Mouse (Mus musculus) stomach, postnatal 0 days (tissue): ENCODE data around the gene Cfap77. TPM values are rescaled to one million over a fixed set of nuclear protein-coding genes. Genes with fewer than 3 reads are reported as not detected.
A peak's percentile ranks its signal among the peaks of the same experiment; 100 is the strongest.

Experiments
- ATAC-seq: fragments of 200-750 bp; cut with Nextera tagmentation; 2 replicates; pipeline ENCODE4 v1.8.0; 2017; ENCODE audit not compliant: low FRiP score, low TSS enrichment
- DNase-seq: peaks from one replicate; pipeline ENCODE4 v3.0.0-alpha.2; 2016; ENCODE audit warnings: low spot score
- H3K27ac ChIP-seq: fragments of 300-500 bp; sonication (generic); replicated peaks from 2 replicates; pipeline ENCODE4 v1.5.1; 2014; ENCODE audit warnings: mild to moderate bottlenecking, control low read depth
- H3K27me3 ChIP-seq: fragments of 300-500 bp; sonication (generic); 2 replicates; pipeline ENCODE4 v1.6.1; 2014; ENCODE audit warnings: low read length; ENCODE audit not compliant: control insufficient read depth, insufficient read depth
- H3K36me3 ChIP-seq: fragments of 300-500 bp; sonication (generic); 2 replicates; pipeline ENCODE4 v1.6.1; 2014; ENCODE audit warnings: low read length, mixed read lengths; ENCODE audit not compliant: control insufficient read depth, insufficient read depth
- H3K4me1 ChIP-seq: fragments of 300-500 bp; sonication (generic); replicated peaks from 2 replicates; pipeline ENCODE4 v1.6.1; 2014; ENCODE audit warnings: antibody characterized with exemption; ENCODE audit not compliant: control insufficient read depth, insufficient read depth
- H3K4me2 ChIP-seq: fragments of 300-500 bp; sonication (generic); replicated peaks from 2 replicates; pipeline ENCODE4 v1.6.1; 2014; ENCODE audit warnings: low read depth, mild to moderate bottlenecking, control low read depth, moderate library complexity
- H3K4me3 ChIP-seq: fragments of 300-500 bp; sonication (generic); 2 replicates; pipeline ENCODE4 v1.5.1; 2014; ENCODE audit warnings: low read depth, low read length, control low read depth
- H3K9ac ChIP-seq: fragments of 300-500 bp; sonication (generic); 2 replicates; pipeline ENCODE4 v1.6.1; 2014; ENCODE audit warnings: mild to moderate bottlenecking, low read length, control low read depth, mixed read lengths
- H3K9me3 ChIP-seq: fragments of 300-500 bp; sonication (generic); 2 replicates; pipeline ENCODE4 v1.6.1; 2016; ENCODE audit warnings: low read length; ENCODE audit not compliant: control insufficient read depth
- CTCF ChIP-seq: IDR thresholded peaks from 2 replicates; pipeline ENCODE4 v1.5.1; 2016; ENCODE audit warnings: antibody characterized with exemption, low read depth, mild to moderate bottlenecking, moderate library complexity
- EP300 ChIP-seq: optimal IDR thresholded peaks from 2 replicates; pipeline ENCODE3; 2016; ENCODE audit warnings: antibody characterized with exemption
- WGBS: fragments of 180-500 bp; shearing (Covaris S2); extraction: QIAGEN DNeasy Blood & Tissue Kit; methylation state at CpG from one replicate; pipeline ENCODE4 v1.1.7; 2014; 5-methylcytosine and 5-hydroxymethylcytosine counted together
- polyA plus RNA-seq: library from polyadenylated mRNA; unstranded; fragments of >200 nt; fragmentation: Nextera tagmentation; extraction: Ambion mirVana; gene quantifications from 2 replicates; pipeline ENCODE4 v1.2.1, GENCODE M21; 2015

The Cfap77 gene
- polyA plus RNA-seq, 1 experiment from 2014 or later, result 0.11 TPM

DNA sequence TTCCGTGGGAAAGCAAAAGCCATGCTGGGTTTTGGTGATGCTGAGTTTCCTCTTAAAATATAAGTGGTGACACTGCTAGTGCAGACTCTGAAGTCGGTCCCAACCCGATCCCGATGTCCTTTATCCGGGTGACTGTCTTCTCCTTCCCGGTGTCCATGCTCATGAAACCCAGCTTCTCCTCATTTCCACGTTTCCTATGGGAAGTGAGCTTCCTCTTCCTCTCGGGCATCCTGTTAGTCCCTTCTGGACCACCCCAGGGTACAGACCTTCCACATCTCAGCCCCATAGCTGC is 13.4 kb downstream of the Cfap77 start:
- no peaks in the 10 kb centered on the region for H3K36me3 ChIP-seq
- H3K4me2 ChIP-seq, result no peak overlapping the region
- no peaks in the 10 kb centered on the region for H3K4me1 ChIP-seq
- H3K27ac ChIP-seq, result no peak overlapping the region
- no peak for TF ChIP-seq EP300
- TF ChIP-seq CTCF, result no peak
- no peak overlapping the region for H3K4me3 ChIP-seq
- 48% methylated on average over 8 of the region's 8 CpGs for WGBS
- DNase-seq, result no peak
- H3K9me3 ChIP-seq, result no peaks in the 10 kb centered on the region
- H3K9ac ChIP-seq, result no peak overlapping the region
- H3K27me3 ChIP-seq, result no peaks in the 10 kb centered on the region; the same call in 1 of the 2 replicates
- no peak for ATAC-seq

DNA sequence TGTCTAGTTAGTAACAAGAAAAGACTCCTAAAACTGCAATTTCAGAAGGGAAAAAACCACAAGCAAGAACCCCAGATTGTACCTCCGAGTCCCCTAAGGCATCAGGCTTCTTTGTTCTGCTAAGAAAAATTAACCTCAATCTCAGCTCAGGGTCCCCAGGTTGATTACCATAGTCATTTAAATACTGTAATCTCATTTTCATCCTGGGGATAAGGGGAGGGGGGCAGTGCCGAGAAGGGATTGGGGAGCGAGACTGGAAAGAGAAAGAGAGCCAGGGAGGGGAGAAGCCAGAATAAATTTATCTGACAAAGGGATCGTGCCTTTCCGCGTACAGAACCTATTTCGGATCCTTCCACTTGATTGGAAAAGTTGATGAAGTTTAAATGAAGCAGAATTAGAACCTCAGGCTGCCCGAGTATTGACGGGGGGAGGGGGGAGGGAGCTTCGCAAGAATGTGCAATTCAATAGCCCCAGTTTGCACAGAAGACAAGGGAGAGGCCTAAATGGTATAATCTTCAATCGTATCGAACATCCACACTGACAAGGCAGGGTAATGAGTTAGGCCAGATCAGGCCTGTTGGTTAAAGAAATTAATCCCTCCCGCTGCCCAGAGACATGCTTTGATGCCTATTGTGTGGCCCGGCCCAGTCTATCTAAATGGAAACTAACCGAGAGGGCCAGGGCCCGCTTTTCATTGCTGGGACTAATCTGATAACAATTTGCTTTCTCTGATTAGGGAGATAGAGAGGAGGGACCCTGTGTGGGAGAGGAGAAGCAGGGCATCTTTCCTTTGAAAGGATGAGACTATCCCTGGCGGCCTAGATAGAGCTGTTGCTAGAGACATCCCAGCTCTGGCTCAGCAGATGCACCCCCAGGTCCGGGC is 14.0 kb downstream of the Cfap77 start:
- Histone ChIP-seq H3K4me2 (no peak overlapping the region), H3K9me3 (no peaks in the 10 kb centered on the region), H3K27me3 (no peaks in the 10 kb centered on the region; the same call in 1 of the 2 replicates), H3K36me3 (no peaks in the 10 kb centered on the region), H3K4me1 (no peaks in the 10 kb centered on the region), H3K4me3 (no peak overlapping the region), H3K27ac (no peak overlapping the region), H3K9ac (no peak overlapping the region)
- WGBS, result 42% methylated on average over 18 of the region's 18 CpGs
- no peak for ATAC-seq
- TF ChIP-seq CTCF, result no peak
- DNase-seq, result no peak

DNA sequence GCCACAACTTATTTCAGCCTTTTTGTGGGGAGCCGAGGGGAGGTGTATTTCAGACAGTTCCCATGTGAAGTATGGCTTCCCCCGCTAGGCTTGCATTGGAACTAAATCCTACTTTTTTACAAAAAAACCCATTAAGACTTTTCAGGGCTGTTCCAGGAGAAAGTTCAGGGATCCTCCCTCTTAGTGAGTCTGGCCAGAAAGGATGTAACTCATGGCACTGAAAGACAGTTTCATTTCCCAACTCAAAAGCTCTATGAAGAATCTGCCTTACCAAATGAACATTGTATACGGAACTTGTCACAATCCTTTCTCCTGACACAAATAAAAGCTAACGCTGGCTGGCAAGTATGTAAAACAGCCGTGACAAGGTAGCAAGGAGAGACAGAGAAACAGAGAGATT is 15.1 kb downstream of the Cfap77 start:
- no peaks in the 10 kb centered on the region for H3K36me3 ChIP-seq
- no peak overlapping the region for H3K4me3 ChIP-seq
- no peaks in the 10 kb centered on the region for H3K9me3 ChIP-seq
- no peaks in the 10 kb centered on the region for H3K4me1 ChIP-seq
- no peak overlapping the region for H3K4me2 ChIP-seq
- H3K27me3 ChIP-seq, result no peaks in the 10 kb centered on the region; the same call in 1 of the 2 replicates
- no peak overlapping the region for H3K9ac ChIP-seq
- TF ChIP-seq CTCF (no peak), EP300 (no peak)
- no peak for DNase-seq
- ATAC-seq, result no peak
- WGBS, result 31% methylated on average over 5 of the region's 5 CpGs
- H3K27ac ChIP-seq, result no peak overlapping the region

DNA sequence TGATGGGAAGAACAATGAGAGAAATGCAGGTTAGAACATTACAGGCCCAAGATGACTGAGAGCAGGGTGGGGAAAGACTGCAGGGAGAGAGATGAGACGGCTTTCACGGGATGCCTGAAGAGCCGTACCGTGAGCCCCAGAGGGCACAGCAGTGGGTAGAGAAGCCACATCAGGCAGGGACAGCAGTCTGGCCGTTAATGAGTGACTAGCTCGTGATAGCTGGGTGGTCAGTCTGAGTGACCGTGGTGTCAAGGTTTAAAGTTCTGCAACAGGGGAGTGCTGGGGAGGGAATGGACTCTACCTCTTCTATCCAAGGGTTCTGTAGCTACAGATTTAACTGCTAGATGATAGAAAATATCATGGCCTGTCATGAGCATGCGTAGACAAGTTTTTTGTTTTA is 19.2 kb downstream of the Cfap77 start:
- no peak overlapping the region for H3K9ac ChIP-seq
- no peak overlapping the region for H3K27ac ChIP-seq
- H3K9me3 ChIP-seq, result no peaks in the 10 kb centered on the region
- no peak for TF ChIP-seq CTCF
- no peak for TF ChIP-seq EP300
- DNase-seq, result no peak
- H3K27me3 ChIP-seq, result no peaks in the 10 kb centered on the region
- ATAC-seq, result no peak
- H3K4me2 ChIP-seq, result no peak overlapping the region
- 60% methylated on average over 8 of the region's 8 CpGs for WGBS
- no peaks in the 10 kb centered on the region for H3K36me3 ChIP-seq
- no peak overlapping the region for H3K4me3 ChIP-seq
- no peaks in the 10 kb centered on the region for H3K4me1 ChIP-seq

DNA sequence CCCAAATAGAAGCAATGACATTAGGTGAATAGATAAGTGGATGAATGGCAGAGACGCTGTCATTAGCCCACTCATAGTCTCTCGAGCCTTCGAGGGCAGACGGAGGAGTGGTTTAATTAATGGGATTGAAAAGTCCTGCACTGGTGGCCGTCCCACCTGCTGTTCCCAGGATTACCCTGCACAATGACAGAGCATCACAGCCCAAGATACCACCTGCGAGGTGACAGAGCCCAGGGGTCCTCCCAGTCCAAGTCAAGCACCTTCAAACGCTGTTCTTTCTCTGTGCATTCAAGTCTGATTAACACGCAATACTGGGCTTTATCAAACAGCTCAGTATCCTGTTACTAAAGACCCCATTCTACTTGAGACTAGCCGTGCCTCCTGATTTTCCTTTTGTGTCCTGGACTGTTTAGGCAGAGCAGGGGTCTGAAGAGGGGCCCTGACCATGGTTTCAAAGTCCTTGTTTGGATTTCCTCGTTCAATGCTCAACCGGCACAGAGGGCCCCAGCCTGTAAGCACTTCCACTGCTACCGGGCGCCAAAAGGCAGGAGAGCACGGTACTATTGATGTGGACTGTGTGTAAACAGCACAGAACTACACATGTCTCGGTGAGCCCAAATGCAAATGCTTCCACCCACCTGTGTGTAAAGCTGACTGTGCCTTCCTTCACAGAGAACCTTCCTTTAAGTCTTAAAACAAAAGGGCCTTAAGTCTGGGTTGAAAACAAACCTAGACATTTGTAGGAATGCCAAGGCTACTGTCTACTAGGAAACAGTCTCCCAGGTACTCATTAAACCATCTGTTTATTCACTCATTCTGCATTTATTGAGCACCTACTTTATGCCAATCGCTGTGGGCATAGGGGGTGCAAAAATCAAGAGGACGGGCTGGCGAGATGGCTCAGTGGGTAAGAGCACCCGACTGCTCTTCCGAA is 20.1 kb downstream of the Cfap77 start:
- H3K4me2 ChIP-seq, result no peak overlapping the region
- no peaks in the 10 kb centered on the region for H3K9me3 ChIP-seq
- WGBS, result 54% methylated on average over 20 of the region's 20 CpGs
- no peaks in the 10 kb centered on the region for H3K36me3 ChIP-seq
- H3K27me3 ChIP-seq, result no peaks in the 10 kb centered on the region
- no peak overlapping the region for H3K4me3 ChIP-seq
- no peak overlapping the region for H3K27ac ChIP-seq
- no peak for ATAC-seq
- no peak overlapping the region for H3K9ac ChIP-seq
- peak; percentile 23 for DNase-seq
- H3K4me1 ChIP-seq, result no peaks in the 10 kb centered on the region
- TF ChIP-seq EP300, result no peak
- no peak for TF ChIP-seq CTCF

DNA sequence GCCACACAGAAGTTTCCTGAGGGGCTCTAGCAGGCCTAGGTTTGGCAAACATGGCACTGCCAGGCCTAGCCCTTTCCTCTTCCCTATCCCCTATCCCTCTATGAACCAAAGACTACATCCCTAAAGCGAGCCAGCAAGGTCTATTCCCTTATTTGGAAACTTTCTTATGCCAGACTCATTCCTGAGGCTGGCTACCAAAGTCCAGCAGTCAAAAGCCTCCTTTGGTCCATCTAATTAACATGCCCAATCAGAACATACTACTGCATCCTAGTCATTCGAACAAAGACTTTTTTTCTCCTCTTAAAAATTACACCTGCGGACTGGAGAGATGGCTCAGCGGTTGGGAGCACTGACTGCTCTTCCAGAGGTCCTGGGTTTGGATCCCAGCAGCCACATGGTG is 22.9 kb downstream of the Cfap77 start:
- TF ChIP-seq CTCF (no peak), EP300 (no peak)
- no peak overlapping the region for H3K27ac ChIP-seq
- DNase-seq, result no peak
- no peak for ATAC-seq
- no peaks in the 10 kb centered on the region for H3K4me1 ChIP-seq
- no peaks in the 10 kb centered on the region for H3K9me3 ChIP-seq
- 93% methylated on average over 4 of the region's 4 CpGs for WGBS
- no peaks in the 10 kb centered on the region for H3K27me3 ChIP-seq
- H3K9ac ChIP-seq, result no peak overlapping the region
- no peak overlapping the region for H3K4me2 ChIP-seq
- H3K4me3 ChIP-seq, result no peak overlapping the region
- H3K36me3 ChIP-seq, result no peaks in the 10 kb centered on the region
